Mouse (Mus musculus) yolk sac, embryonic 10.5 days (tissue): Measurements from ENCODE around the gene Gkap1.
A peak's percentile ranks its signal among the peaks of the same experiment; 100 is the strongest.

Experiments
- DNase-seq: peaks from one replicate; pipeline ENCODE4 v3.0.0-alpha.2; 2017; ENCODE audit warnings: low spot score

Gene Gkap1

GRCm38 (mm10) chr13:58201343-58201742 is 74.2 kb downstream of the Gkap1 start:
- DNase-seq: no peak

- DNase-seq: no peak
These were observed 77.4 kb downstream of the Gkap1 start for GRCm38 (mm10) chr13:58197981-58198640.

- DNase-seq: no peak
These were observed 78.3 kb downstream of the Gkap1 start for GRCm38 (mm10) chr13:58197211-58197610.

GRCm38 (mm10) chr13:58194908-58195307 is 80.6 kb downstream of the Gkap1 start:
- no peak for DNase-seq

GRCm38 (mm10) chr13:58193221-58193620 is 82.3 kb downstream of the Gkap1 start:
- DNase-seq: no peak

GRCm38 (mm10) chr13:58192146-58192545 is 83.4 kb downstream of the Gkap1 start:
- peak; percentile 22 for DNase-seq

- no peak for DNase-seq
These were observed 84.0 kb downstream of the Gkap1 start for GRCm38 (mm10) chr13:58191516-58191915.

- DNase-seq: peak; percentile 24
These were observed 86.0 kb downstream of the Gkap1 start for GRCm38 (mm10) chr13:58189473-58189872.

- DNase-seq: peak; percentile 61
These were observed 87.1 kb downstream of the Gkap1 start for GRCm38 (mm10) chr13:58188412-58188811.

- no peak for DNase-seq
These were observed 87.7 kb downstream of the Gkap1 start for GRCm38 (mm10) chr13:58187751-58188150.

GRCm38 (mm10) chr13:58186281-58186680 is 89.2 kb downstream of the Gkap1 start:
- no peak for DNase-seq

GRCm38 (mm10) chr13:58184111-58184510 is 91.4 kb downstream of the Gkap1 start:
- no peak for DNase-seq
